Comparison of ENCODE assay signal across 28 mouse cellular contexts in genomic region chr6:144459486-144459885, GRCm38 (mm10).
DNase-seq lines count a peak whose midpoint lies in the region; ATAC-seq lines count a peak whose summit lies in the region.
"Had no signal": no experiment of that assay in that cellular context is flagged by ENCODE, and none has a peak within 500 bp of the region (broad histone marks: within the 10 kb centered on the region; RNA-seq: fewer than 3 reads in every experiment).

No protein-coding gene starts in this region.

- no peak for DNase-seq in frontal cortex, postnatal 10 days (ENCODE audit: low spot score in 2 of 2)
- DNase-seq in cerebellum, adult 18-20 months: peak; percentile 62
- peak; percentile 79 for DNase-seq in cerebellum, adult 9-11 months
- DNase-seq in limb, embryonic 10.5 days (ENCODE audit: low spot score): no peak
- no peak for DNase-seq in lung, postnatal 10 days
- DNase-seq in urinary bladder, postnatal 4 days (ENCODE audit: low spot score in 2 of 2): no peak
- DNase-seq: adrenal gland, postnatal 10 days; B cell, adult 2 months; gastrocnemius, postnatal 14 days; heart, postnatal 36 days; kidney, adult 8-10 months; kidney, postnatal 25 days; lung, postnatal 36 days; thymus, adult 2 months; thymus, postnatal 36 days had no signal

- no peaks in the 10 kb centered on the region for H3K27me3 ChIP-seq in limb, embryonic 10.5 days (ENCODE audit: low read depth, poor library complexity, severe bottlenecking)
- H3K27me3 ChIP-seq: hindbrain, embryonic 12.5 days; intestine, embryonic 15.5 days; limb, embryonic 13.5 days; lung, embryonic 15.5 days; neural tube, embryonic 12.5 days had no signal

- no peaks in the 10 kb centered on the region for H3K36me3 ChIP-seq in limb, embryonic 10.5 days
- H3K36me3 ChIP-seq: heart, embryonic 10.5 days; hindbrain, embryonic 12.5 days; intestine, embryonic 15.5 days; limb, embryonic 13.5 days; lung, embryonic 15.5 days; neural tube, embryonic 12.5 days had no signal

- H3K9me3 ChIP-seq in limb, embryonic 10.5 days (replicated peaks): no peaks in the 10 kb centered on the region
- H3K9me3 ChIP-seq: heart, embryonic 10.5 days; hindbrain, embryonic 12.5 days; intestine, embryonic 15.5 days; limb, embryonic 13.5 days; lung, embryonic 15.5 days; neural tube, embryonic 12.5 days had no signal

- 96% methylated on average over 8 of the region's 8 CpGs for WGBS in limb, embryonic 10.5 days

- H3K4me3 ChIP-seq in limb, embryonic 10.5 days: no peak overlapping the region
- H3K4me3 ChIP-seq: erythroblast, embryonic 14.5 days; heart, embryonic 10.5 days; hindbrain, embryonic 12.5 days; intestine, embryonic 15.5 days; left cerebral cortex, adult 2 months; limb, embryonic 13.5 days; lung, embryonic 15.5 days; myocyte; neural tube, embryonic 12.5 days had no signal

- ATAC-seq in frontal cortex, adult (ENCODE audit: low TSS enrichment): peak; percentile 50; the same call in 1 of the 2 replicates
- ATAC-seq: activated CD4-positive, CD25-positive, alpha-beta regulatory T cell, adult 4 months; forebrain, embryonic 14.5 days; hindbrain, postnatal 0 days; intestine, embryonic 15.5 days had no signal

- H3K4me1 ChIP-seq in limb, embryonic 10.5 days: peaks cover 31% of the 10 kb centered on the region
- H3K4me1 ChIP-seq: heart, embryonic 10.5 days; intestine, embryonic 15.5 days; lung, embryonic 15.5 days had no signal

- 0 out of 2 replicates have a peak overlapping the region, but pooled peaks have one; percentile 42 for H3K27ac ChIP-seq in limb, embryonic 10.5 days
- H3K27ac ChIP-seq: heart, embryonic 10.5 days; hindbrain, embryonic 12.5 days; hindbrain, postnatal 0 days; intestine, embryonic 15.5 days; left cerebral cortex, adult 2 months; limb, embryonic 13.5 days; lung, embryonic 15.5 days; neural tube, embryonic 12.5 days had no signal

Comparison
In these comparisons a context has a peak if more than half of its experiments do, and no peak if none do; other contexts are left out.
1. DNase-seq: peak in cerebellum, adult 18-20 months (2 of 2) and cerebellum, adult 9-11 months (single experiment); none in frontal cortex, postnatal 10 days (0 of 2), limb, embryonic 10.5 days (single experiment), lung, postnatal 10 days (single experiment) and urinary bladder, postnatal 4 days (0 of 2).